ENCODE assay signal across 8 mouse cellular contexts in the genomic region with DNA sequence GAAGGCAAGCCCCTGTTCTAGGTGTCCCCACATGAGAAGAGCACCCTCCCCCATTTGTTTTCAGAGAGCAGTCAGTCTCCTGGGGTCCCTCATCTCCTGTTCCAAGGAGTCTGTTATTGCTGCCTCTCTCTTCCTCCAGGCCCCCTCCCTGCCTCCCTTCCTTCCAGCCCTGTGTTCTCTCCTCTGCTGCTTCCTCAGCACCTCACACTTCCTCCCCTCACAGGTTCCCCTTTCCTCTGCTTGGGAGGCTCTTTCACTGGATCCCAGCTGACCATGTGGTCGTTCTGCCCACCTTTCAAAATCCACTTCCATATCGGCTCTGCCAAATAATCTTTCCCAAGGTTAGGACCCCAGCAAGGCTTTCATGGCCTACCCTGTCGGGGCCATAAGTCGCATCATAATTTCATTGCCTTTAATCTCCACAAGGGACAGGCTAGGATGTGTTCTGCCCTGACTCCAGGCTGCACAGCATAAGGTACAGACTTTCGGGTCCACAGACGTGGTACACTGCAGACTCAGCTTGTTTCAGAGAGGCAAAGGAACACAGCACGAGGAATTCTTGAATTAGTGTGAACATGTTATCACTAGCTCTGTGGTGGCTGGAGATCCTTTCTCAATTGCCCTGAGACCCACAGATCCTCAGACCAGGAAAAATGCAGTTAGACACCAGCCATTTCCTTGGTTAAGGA. TPM values are rescaled to one million over a fixed set of nuclear protein-coding genes. Genes with fewer than 3 reads are reported as not detected.
DNase-seq lines count a peak whose midpoint lies in the region; ATAC-seq and TF ChIP-seq lines count a peak whose summit lies in the region.

No protein-coding gene starts in this region.

- peak in 1 of 2 experiments; percentile 27 for DNase-seq in heart, adult 2 months
- DNase-seq in heart, postnatal 10 days = no peak
- DNase-seq in lung, postnatal 0 days (ENCODE audit: low spot score) = no peak
- no peak for DNase-seq in lung, postnatal 4 days
- DNase-seq in Muller cell, postnatal 12 days (ENCODE audit: inconsistent ontology term) = no peak

- peak; percentile 27; the same call in 1 of the 2 replicates for ATAC-seq in lung, postnatal 0 days
- ATAC-seq in intestine, embryonic 15.5 days = 0 out of 2 replicates have a peak, but pooled peaks have one; percentile 25
- no peak for ATAC-seq in stomach, embryonic 15.5 days (ENCODE audit: insufficient read depth, low FRiP score, low read depth)
- no peak for ATAC-seq in midbrain, embryonic 16.5 days

- no peak overlapping the region for H3K9ac ChIP-seq in heart, adult 2 months (ENCODE audit: low read depth, low read length)
- no peak overlapping the region for H3K9ac ChIP-seq in lung, postnatal 0 days (replicated peaks; ENCODE audit: low read depth)
- no peak overlapping the region for H3K9ac ChIP-seq in intestine, embryonic 15.5 days
- H3K9ac ChIP-seq in stomach, embryonic 15.5 days = no peak overlapping the region
- H3K9ac ChIP-seq in midbrain, embryonic 16.5 days (ENCODE audit: low read depth, low read length) = no peak overlapping the region

- TF ChIP-seq EP300 in heart, adult 2 months (IDR thresholded peaks at IDR 0.05; ENCODE audit: insufficient read depth, low read depth, low read length) = 0 out of 2 replicates have a peak, but pooled peaks have one; percentile 4
- no peak for TF ChIP-seq EP300 in lung, postnatal 0 days (IDR thresholded peaks at IDR 0.05)

- H3K27ac ChIP-seq in heart, adult 2 months = peak overlapping the region; percentile 95
- H3K27ac ChIP-seq in lung, postnatal 0 days (ENCODE audit: low read length) = peak overlapping the region; percentile 58
- H3K27ac ChIP-seq in intestine, embryonic 15.5 days = peak overlapping the region; percentile 63
- peak overlapping the region; percentile 82 for H3K27ac ChIP-seq in stomach, embryonic 15.5 days
- no peak overlapping the region for H3K27ac ChIP-seq in midbrain, embryonic 16.5 days (ENCODE audit: low read length)

- H3K27me3 ChIP-seq in heart, adult 2 months (ENCODE audit: control insufficient read depth, insufficient read depth, low read length) = no peaks in the 10 kb centered on the region
- H3K27me3 ChIP-seq in lung, postnatal 0 days (replicated peaks; ENCODE audit: insufficient read depth, low read length) = no peaks in the 10 kb centered on the region
- H3K27me3 ChIP-seq in intestine, embryonic 15.5 days (replicated peaks) = no peaks in the 10 kb centered on the region
- no peaks in the 10 kb centered on the region for H3K27me3 ChIP-seq in stomach, embryonic 15.5 days (replicated peaks)
- no peaks in the 10 kb centered on the region for H3K27me3 ChIP-seq in midbrain, embryonic 16.5 days (ENCODE audit: control insufficient read depth, insufficient read depth, low read depth, low read length)

- no peak overlapping the region for H3K4me3 ChIP-seq in heart, adult 2 months
- H3K4me3 ChIP-seq in lung, postnatal 0 days (ENCODE audit: low read depth, low read length) = no peak overlapping the region
- no peak overlapping the region for H3K4me3 ChIP-seq in intestine, embryonic 15.5 days (replicated peaks)
- H3K4me3 ChIP-seq in stomach, embryonic 15.5 days (replicated peaks) = no peak overlapping the region
- H3K4me3 ChIP-seq in midbrain, embryonic 16.5 days (ENCODE audit: low read depth, low read length) = no peak overlapping the region

- H3K4me1 ChIP-seq in heart, adult 2 months (ENCODE audit: control insufficient read depth, insufficient read depth, low read length) = peaks cover 30% of the 10 kb centered on the region
- H3K4me1 ChIP-seq in lung, postnatal 0 days (ENCODE audit: insufficient read depth, low read depth, low read length) = peaks cover 17% of the 10 kb centered on the region; the same call in 1 of the 2 replicates
- peaks cover 31% of the 10 kb centered on the region for H3K4me1 ChIP-seq in intestine, embryonic 15.5 days (replicated peaks)
- peaks cover 30% of the 10 kb centered on the region for H3K4me1 ChIP-seq in stomach, embryonic 15.5 days
- no peaks in the 10 kb centered on the region for H3K4me1 ChIP-seq in midbrain, embryonic 16.5 days (ENCODE audit: control insufficient read depth, insufficient read depth, low read length)

- intact Hi-C loops in heart, adult 2 months (cut with DNase I) = loop anchor here (10.0 kb wide), 1 partner anchor 58 kb away; no protein-coding TSS in a partner anchor
- intact Hi-C loops in heart, postnatal 10 days (cut with DNase I) = loop anchor here (2.0 kb wide), 1 partner anchor 20 kb away; no protein-coding TSS in a partner anchor

- H3K9me3 ChIP-seq in lung, postnatal 0 days (ENCODE audit: low read length) = no peaks in the 10 kb centered on the region
- H3K9me3 ChIP-seq in intestine, embryonic 15.5 days = no peaks in the 10 kb centered on the region
- no peaks in the 10 kb centered on the region for H3K9me3 ChIP-seq in stomach, embryonic 15.5 days
- no peaks in the 10 kb centered on the region for H3K9me3 ChIP-seq in midbrain, embryonic 16.5 days (replicated peaks; ENCODE audit: control insufficient read depth, low read length, poor library complexity, severe bottlenecking)

- WGBS in heart, adult 2 months = 38% methylated on average over 7 of the region's 7 CpGs
- 39% methylated on average over 7 of the region's 7 CpGs for WGBS in lung, postnatal 0 days
- WGBS in intestine, embryonic 15.5 days = 50% methylated on average over 7 of the region's 7 CpGs
- 48% methylated on average over 7 of the region's 7 CpGs for WGBS in stomach, embryonic 15.5 days
- WGBS in midbrain, embryonic 16.5 days = 75% methylated on average over 7 of the region's 7 CpGs

- TF ChIP-seq POLR2A in heart, adult 2 months (IDR thresholded peaks at IDR 0.05; ENCODE audit: insufficient read depth, low read depth, low read length) = no peak

- no peaks in the 10 kb centered on the region for H3K79me2 ChIP-seq in heart, adult 2 months (replicated peaks; ENCODE audit: control insufficient read depth, insufficient read depth, low read length)

- H3K36me3 ChIP-seq in heart, adult 2 months (ENCODE audit: control insufficient read depth, insufficient read depth, low read length) = peaks cover 7% of the 10 kb centered on the region
- H3K36me3 ChIP-seq in lung, postnatal 0 days (ENCODE audit: insufficient read depth, low read length) = no peaks in the 10 kb centered on the region
- H3K36me3 ChIP-seq in intestine, embryonic 15.5 days = no peaks in the 10 kb centered on the region
- no peaks in the 10 kb centered on the region for H3K36me3 ChIP-seq in stomach, embryonic 15.5 days
- no peaks in the 10 kb centered on the region for H3K36me3 ChIP-seq in midbrain, embryonic 16.5 days (ENCODE audit: control insufficient read depth, insufficient read depth, low read length)

- H3K4me2 ChIP-seq in lung, postnatal 0 days (replicated peaks; ENCODE audit: low read depth, low read length) = no peak overlapping the region
- H3K4me2 ChIP-seq in intestine, embryonic 15.5 days (replicated peaks) = peak overlapping the region; percentile 22; the same call in 1 of the 2 replicates
- H3K4me2 ChIP-seq in stomach, embryonic 15.5 days = no peak overlapping the region
- H3K4me2 ChIP-seq in midbrain, embryonic 16.5 days (ENCODE audit: low read length) = no peak overlapping the region

- peak; percentile 27; the same call in 1 of the 2 replicates for TF ChIP-seq CTCF in heart, adult 2 months (IDR thresholded peaks at IDR 0.05)
- TF ChIP-seq CTCF in lung, postnatal 0 days (IDR thresholded peaks at IDR 0.05) = peak; percentile 23; the same call in 1 of the 2 replicates

RNA-seq across cellular contexts. Expression of a gene that starts 29.5 kb away (rescaled TPM):
- 10 to 100 TPM; 74.4 to 79.4 TPM for total RNA-seq in heart, adult 2 months (2021)
- 43.3 and 65.0 TPM in 2 replicates for polyA plus RNA-seq in heart, adult 2 months (2012; rRNA removed)
- total RNA-seq in heart, postnatal 10 days (2021) = 100 to 1,000 TPM; 126 to 152 TPM
- 123 and 145 TPM in 2 replicates for polyA plus RNA-seq in lung, postnatal 0 days (2015; fragmentation: Nextera tagmentation; extraction: Ambion mirVana)
- polyA plus RNA-seq in intestine, embryonic 15.5 days (2015; fragmentation: Nextera tagmentation; extraction: Ambion mirVana) = 95.8 and 107 TPM in 2 replicates
- polyA plus RNA-seq in stomach, embryonic 15.5 days (2015; fragmentation: Nextera tagmentation; extraction: Ambion mirVana) = 142 and 146 TPM in 2 replicates
- 26.5 and 29.9 TPM in 2 replicates for polyA plus RNA-seq in midbrain, embryonic 16.5 days (2015; fragmentation: Nextera tagmentation; extraction: Ambion mirVana)

Comparison
In these comparisons a context has a peak if more than half of its experiments do, and no peak if none do; other contexts are left out.
1. ATAC-seq: peak in lung, postnatal 0 days (single experiment) and intestine, embryonic 15.5 days (single experiment); none in stomach, embryonic 15.5 days (single experiment) and midbrain, embryonic 16.5 days (single experiment).